In the genomic region with DNA sequence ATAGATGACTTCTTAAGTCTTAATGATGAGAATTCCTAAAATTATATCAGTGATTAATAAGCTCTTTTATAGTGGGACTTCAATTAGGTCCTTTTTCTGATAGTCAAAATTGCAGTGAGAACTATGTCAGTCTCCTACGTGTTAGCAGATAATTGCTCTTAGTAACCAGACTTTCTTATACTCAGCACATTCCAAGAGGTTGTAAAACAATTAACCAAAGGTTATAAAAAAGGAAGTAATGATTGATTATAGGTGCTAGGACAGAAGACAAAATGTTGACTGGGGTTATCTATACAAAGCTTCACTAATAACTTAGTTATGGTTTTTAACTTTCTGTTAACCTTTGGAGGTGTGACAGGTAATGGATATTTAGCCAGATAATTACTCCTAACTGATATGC, we compare ENCODE assay signal across 16 mouse cellular contexts.
"Had no signal": no experiment of that assay in that cellular context is flagged by ENCODE, and none has a peak within 500 bp of the region (broad histone marks: within the 10 kb centered on the region; RNA-seq: fewer than 3 reads in every experiment).

No protein-coding gene starts in this region.

- DNase-seq: retina, postnatal 1 day; right cerebral cortex, adult 18-20 months; right cerebral cortex, postnatal 14 days; right cerebral cortex, postnatal 25 days; right cerebral cortex, postnatal 4 days; spleen, adult 18-20 months; thymus, adult 18-20 months; thymus, adult 2 months; thymus, postnatal 14 days; thymus, postnatal 25 days; thymus, postnatal 36 days; thymus, postnatal 4 days had no signal

- H3K27ac ChIP-seq: neural tube, embryonic 13.5 days; neural tube, embryonic 15.5 days; stomach, embryonic 15.5 days; stomach, postnatal 0 days had no signal

- H3K4me3 ChIP-seq: neural tube, embryonic 13.5 days; neural tube, embryonic 15.5 days; stomach, embryonic 15.5 days had no signal

- H3K4me1 ChIP-seq: neural tube, embryonic 13.5 days; neural tube, embryonic 15.5 days; stomach, embryonic 15.5 days had no signal

- H3K27me3 ChIP-seq: neural tube, embryonic 13.5 days; neural tube, embryonic 15.5 days; stomach, embryonic 15.5 days had no signal

- H3K36me3 ChIP-seq: neural tube, embryonic 13.5 days; neural tube, embryonic 15.5 days; stomach, embryonic 15.5 days had no signal

- H3K4me2 ChIP-seq: neural tube, embryonic 13.5 days; neural tube, embryonic 15.5 days; stomach, embryonic 15.5 days had no signal

- H3K9ac ChIP-seq: neural tube, embryonic 13.5 days; neural tube, embryonic 15.5 days; stomach, embryonic 15.5 days had no signal

- H3K9me3 ChIP-seq: neural tube, embryonic 13.5 days; neural tube, embryonic 15.5 days; stomach, embryonic 15.5 days had no signal
